Mouse (Mus musculus) left cerebral cortex, adult 8-10 months (tissue): ENCODE measurements around the gene Sptbn4. TPM values are rescaled to one million over a fixed set of nuclear protein-coding genes. Genes with fewer than 3 reads are reported as not detected.

Experiments
- DNase-seq, 2 experiments: peaks; one replicate each; pipeline ENCODE4 v3.0.0; 2022; ENCODE audit warnings: low spot score in 2 of 2
- total RNA-seq, 4 experiments: library from RNA; stranded (reverse); gene quantifications; 2 replicates each; pipeline ENCODE4 v1.2.4; 2022

Sptbn4 gene
- total RNA-seq, 4 experiments from 2014 or later: 119 to 133 (median 127) TPM

- DNase-seq: no peak
Measured at GRCm38 (mm10) chr7:27328161-27328560, 119.3 kb downstream of the Sptbn4 start.

- no peak for DNase-seq
Measured at GRCm38 (mm10) chr7:27327500-27327899, 120.0 kb downstream of the Sptbn4 start.

DNA sequence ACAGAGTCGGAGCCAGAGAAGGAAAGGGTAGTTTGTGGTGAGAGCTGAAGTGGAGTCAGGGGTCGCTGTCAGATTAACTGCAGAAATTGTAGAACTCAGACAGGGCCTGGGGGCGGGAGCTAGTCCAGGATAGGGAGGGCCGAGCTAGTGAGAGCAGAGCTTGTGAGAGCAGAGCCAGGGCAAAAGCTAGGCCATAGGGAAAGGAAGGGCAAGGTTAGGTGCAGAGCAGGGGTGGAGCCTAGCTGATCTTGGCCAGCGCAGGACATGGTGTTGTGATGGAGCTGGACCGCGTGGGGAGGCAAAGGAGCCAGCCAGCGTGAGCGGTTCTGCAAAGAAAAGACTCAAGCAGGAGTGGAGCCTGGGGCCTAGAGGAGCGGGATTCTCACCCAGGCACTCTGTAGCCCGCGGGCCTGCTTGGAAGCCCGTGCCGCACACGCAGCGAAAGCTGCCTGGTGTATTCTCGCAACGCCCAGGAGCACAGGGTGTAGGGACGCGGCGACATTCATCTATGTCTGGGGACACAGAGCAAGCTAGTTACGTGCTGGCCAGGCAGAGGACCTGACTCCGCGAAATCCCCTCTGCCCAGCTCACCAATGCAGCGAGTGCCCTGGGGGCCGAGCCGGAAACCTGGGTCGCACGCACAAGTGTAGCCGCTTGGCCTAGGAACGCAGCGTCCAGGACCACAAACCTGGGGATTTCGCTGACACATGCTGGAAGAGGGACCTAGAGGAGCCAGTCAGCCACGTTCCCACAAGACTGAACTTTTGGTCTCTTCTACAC, 121.2 kb downstream of the Sptbn4 start:
- DNase-seq: no peak

- DNase-seq: no peak
Measured at GRCm38 (mm10) chr7:27325697-27326096, 121.8 kb downstream of the Sptbn4 start.

DNA sequence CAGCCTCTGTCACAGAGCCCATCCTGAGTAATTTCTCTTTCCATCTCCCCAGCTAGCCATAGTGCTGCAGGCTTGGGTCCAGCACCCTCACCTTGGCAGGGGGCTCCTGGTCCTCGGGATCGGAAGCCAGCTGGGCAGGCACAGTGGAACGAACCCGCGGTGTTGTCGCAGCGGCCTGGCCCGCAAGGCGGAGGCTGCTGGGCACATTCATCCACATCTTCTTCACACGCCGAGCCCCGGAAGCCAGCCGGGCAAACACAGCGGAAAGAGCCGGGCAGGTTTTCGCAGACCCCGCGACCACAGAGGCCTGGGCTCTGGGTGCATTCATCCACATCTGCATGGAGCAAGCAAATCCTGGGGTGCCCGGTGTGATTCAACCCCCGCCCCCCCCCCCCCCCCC, 122.6 kb downstream of the Sptbn4 start:
- no peak for DNase-seq

DNA sequence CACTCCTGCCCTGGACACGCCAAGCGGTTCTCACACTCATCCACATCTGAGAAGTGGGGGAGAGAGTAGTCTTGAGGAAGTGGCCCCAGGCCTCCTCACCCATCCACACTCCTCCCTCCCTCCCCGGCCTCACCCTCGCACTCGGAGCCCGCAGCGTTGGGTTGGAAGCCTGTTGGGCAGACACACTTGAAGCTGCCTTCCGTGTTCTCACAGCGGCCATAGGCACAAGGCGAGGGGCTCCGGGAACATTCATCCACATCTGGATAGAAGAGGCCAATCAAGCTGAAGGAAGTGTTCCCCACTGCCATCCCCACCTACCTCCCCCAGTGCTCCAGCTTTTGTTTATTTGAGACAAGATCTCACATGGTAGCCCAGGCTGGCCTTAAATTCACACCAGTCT, 123.3 kb downstream of the Sptbn4 start:
- DNase-seq: no peak

DNA sequence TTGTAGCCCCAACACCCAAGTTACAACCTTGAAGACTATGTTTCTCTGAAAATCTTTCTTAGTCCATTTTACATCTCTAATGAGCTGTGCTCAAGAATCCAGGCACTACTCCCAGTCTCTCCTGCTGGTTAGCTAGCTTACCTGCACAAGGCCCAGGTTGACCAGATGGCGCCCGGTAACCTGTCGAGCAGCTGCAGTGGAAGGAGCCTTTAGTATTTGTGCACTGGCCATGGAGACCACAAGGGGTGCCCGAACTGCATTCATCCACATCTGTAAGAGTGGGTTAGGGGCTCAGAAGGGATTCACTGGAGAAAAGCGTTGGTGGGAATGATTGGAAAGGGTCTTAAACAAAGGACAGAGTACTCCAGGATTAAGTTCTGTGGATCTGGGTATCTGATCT, 124.5 kb downstream of the Sptbn4 start:
- DNase-seq: no peak

GRCm38 (mm10) chr7:27322291-27322690, 125.2 kb downstream of the Sptbn4 start:
- DNase-seq: no peak

GRCm38 (mm10) chr7:27319411-27319810, 128.1 kb downstream of the Sptbn4 start:
- no peak for DNase-seq

DNA sequence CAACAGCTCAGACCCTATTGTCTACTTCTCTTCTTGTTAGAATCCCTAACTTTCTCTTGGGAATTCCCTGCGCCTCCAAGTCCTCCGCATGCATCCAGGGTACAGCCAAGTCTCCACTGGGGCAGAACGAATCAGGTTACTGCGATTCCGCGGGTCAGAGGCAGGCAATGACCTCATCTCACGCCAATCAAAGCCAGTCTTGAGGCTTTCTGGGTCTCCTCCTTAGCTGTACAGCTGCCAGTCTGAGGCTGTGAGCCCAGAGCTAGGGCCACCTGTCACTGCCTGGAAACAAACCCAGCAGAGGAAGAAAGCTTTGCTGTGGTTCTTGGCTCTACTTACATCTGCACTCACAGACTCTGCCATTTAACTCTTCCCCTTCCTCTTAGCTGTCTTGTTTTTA, 131.5 kb downstream of the Sptbn4 start:
- no peak for DNase-seq

- DNase-seq: no peak
Measured at GRCm38 (mm10) chr7:27314393-27314792, 133.1 kb downstream of the Sptbn4 start.

- no peak for DNase-seq
Measured at GRCm38 (mm10) chr7:27311651-27312284, 135.7 kb downstream of the Sptbn4 start.

GRCm38 (mm10) chr7:27310996-27311535, 136.4 kb downstream of the Sptbn4 start:
- no peak for DNase-seq

GRCm38 (mm10) chr7:27310306-27310705, 137.2 kb downstream of the Sptbn4 start:
- DNase-seq: no peak

- DNase-seq: no peak
Measured at GRCm38 (mm10) chr7:27309832-27310231, 137.7 kb downstream of the Sptbn4 start.

- no peak for DNase-seq
Measured at GRCm38 (mm10) chr7:27308821-27309549, 138.5 kb downstream of the Sptbn4 start.

DNA sequence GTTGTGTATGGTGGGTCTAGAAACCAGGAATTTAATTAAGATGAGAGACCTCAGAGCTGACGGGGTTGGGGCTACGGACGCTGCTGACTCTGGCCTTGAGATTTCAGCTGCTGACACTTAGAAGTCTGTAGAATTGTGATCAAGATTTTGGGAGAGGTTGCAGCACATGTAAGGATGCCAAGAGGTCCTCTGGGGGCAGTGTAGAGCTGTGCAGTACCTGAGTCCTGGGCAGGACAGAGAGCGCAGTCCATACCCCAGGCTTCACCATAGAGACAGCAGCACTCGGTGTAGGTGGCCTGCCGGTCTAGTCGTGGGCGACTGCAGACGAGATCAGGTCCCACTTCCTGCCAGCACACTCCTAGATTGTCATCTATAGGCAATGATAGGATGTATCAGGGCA, 139.9 kb downstream of the Sptbn4 start:
- DNase-seq: no peak

Other genes starting within 250 kb of the Sptbn4 start
- gene Itpkc, start 219.0 kb downstream of the Sptbn4 start, total RNA-seq: 10 to 100 TPM in 3 of 4 experiments, 1 to 10 TPM in 1; 9.9 to 11.3 (median 10.3) TPM
- gene Coq8b, start 214.7 kb downstream of the Sptbn4 start, total RNA-seq: 10 to 100 TPM; 29.8 to 38.9 (median 32.2) TPM
- 10 to 100 TPM; 89.4 to 99.0 (median 95.1) TPM for gene Numbl, start 189.3 kb downstream of the Sptbn4 start, total RNA-seq
- gene Ltbp4, start 110.0 kb downstream of the Sptbn4 start, total RNA-seq: 10 to 100 TPM; 41.9 to 51.1 (median 44.6) TPM
- 10 to 100 TPM; 20.7 to 25.9 (median 23.1) TPM for gene Shkbp1, start 91.7 kb downstream of the Sptbn4 start, total RNA-seq
- gene Gm20479, start 90.3 kb downstream of the Sptbn4 start, total RNA-seq: not detected
- gene Blvrb, start 292 bp upstream of the Sptbn4 start, total RNA-seq: 10 to 100 TPM; 17.3 to 23.4 (median 20.2) TPM
- 1 to 10 TPM; 2.4 to 4.5 (median 3.4) TPM for gene Sertad3, start 26.1 kb upstream of the Sptbn4 start, total RNA-seq
- gene Sertad1, start 39.2 kb upstream of the Sptbn4 start, total RNA-seq: 10 to 100 TPM; 13.8 to 17.5 (median 14.1) TPM
- gene Prx, start 51.6 kb upstream of the Sptbn4 start, total RNA-seq: under 1 TPM; 0.48 to 0.53 (median 0.52) TPM
- under 1 TPM in 3 of 4 experiments, not detected in 1; 0.12 to 0.20 (median 0.14) TPM for gene Hipk4, start 75.6 kb upstream of the Sptbn4 start, total RNA-seq
- 100 to 1,000 TPM; 675 to 760 (median 715) TPM for gene Pld3, start 105.5 kb upstream of the Sptbn4 start, total RNA-seq
- 10 to 100 TPM; 26.1 to 34.5 (median 31.0) TPM for gene 2310022A10Rik, start 105.5 kb upstream of the Sptbn4 start, total RNA-seq
- 100 to 1,000 TPM in 3 of 4 experiments, 10 to 100 TPM in 1; 98.3 to 115 (median 109) TPM for gene Akt2, start 143.9 kb upstream of the Sptbn4 start, total RNA-seq
- gene Ttc9b, start 206.2 kb upstream of the Sptbn4 start, total RNA-seq: 10 to 100 TPM; 81.9 to 99.6 (median 88.5) TPM
- gene Map3k10, start 226.9 kb upstream of the Sptbn4 start, total RNA-seq: 100 to 1,000 TPM; 166 to 174 (median 173) TPM
- gene Zfp607b, start 241.7 kb upstream of the Sptbn4 start, total RNA-seq: 10 to 100 TPM in 2 of 4 experiments, 1 to 10 TPM in 2; 9.7 to 12.2 (median 10.7) TPM